Mouse (Mus musculus): ENCODE results near the gene Syt3.

DNA sequence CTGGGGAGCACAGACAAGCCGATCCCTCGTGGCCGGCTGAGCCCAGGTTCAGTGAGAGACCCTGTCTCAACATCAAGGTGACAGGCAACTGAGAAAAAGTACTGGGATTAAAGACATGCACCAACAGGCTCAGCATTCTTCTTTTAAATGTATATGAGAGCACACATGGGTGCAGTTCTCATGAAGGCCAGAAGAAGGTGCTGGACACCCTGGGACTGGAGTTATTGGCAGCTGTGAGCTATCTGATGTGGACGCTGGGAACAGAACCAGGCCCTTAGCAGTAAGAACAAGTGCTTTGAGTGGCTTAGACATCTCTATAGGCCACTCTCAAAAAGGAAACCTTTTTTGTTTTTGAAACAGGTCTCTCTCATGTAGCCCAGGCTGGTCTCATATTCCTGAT lies 27.2 kb downstream of the Syt3 start:
- TF ChIP-seq CTCF (IDR thresholded peaks at IDR 0.05; ENCODE audit: low read depth, low read length) (no peak), POLR2AphosphoS5 (IDR thresholded peaks at IDR 0.05; ENCODE audit: insufficient replicate concordance, low read depth, low read length) (no peak)
